Mouse (Mus musculus) T-helper 17 cell (primary cell): Measurements from ENCODE around the gene Tenm4.

Experiments
- in situ Hi-C, 2 experiments: fragments of 300-600 bp; cut with MboI, MseI; formaldehyde crosslinking; loops; 1 replicate in 1 of 2; 2 replicates in 1 of 2; pipeline ENCODE4 v1.15.1; 2025; ENCODE audit warnings: high pct_unique_total_duplicates in 2 of 2

Gene Tenm4

DNA sequence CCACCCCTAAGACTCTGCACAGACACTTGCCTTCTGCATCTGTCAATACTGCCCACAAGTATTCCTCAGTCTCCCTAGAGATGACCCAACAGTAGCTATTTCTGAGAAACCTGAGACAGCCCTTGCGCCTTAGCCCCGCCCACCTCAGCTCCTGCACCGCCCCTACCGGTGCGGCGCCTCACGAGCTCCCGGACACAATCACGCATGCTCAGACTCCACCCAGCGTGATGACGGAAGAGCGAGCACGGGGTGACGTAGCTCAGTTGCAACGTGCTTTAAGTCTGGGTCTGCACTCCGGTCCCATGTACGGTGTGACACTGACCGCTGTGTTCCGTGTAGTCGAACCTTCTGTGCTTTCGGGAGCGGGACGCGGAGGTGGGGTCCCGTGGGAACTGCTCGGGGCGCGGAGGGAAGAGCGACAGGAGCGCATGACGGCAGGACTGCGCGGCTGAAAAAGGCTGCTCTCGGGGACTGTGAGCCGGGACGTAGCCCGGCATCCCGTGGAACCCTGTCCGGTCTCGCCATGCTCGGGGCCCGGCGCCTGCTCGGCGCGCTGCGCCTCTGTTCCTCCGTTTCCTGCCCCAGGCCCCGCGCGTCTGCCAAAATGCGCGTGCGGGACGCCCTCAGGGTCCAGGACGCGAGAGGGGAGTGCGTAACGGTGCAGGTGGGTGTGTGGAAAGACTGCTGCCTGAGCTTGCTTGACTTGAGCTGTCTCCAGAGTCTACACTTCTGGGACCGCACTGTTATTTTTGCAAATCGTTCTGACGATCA lies 780.4 kb downstream of the Tenm4 start, which contains the start of gene Nars2:
Gene Nars2 (plus strand): TSS at position 225 of the 771 bp plus-strand sequence.
- in situ Hi-C loops: no loop called here

DNA sequence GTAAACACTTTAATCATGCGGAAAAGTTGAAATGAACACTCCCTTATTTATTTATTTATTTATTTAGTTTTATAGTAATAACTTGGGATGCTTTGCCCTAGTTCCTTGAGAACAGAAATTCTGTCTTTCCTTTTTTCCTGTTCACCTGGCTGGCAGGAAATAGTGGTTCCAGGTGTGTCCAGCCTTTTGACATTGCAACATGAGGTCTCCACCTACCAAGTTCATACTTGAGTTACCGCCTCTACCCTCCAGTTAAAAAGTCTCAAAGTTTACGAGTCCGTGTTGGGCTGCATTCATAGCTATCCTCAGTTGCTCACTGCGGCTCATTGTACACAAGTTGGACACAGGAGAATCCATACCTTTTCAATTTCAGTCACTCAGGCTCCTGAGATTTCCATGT lies 781.0 kb downstream of the Tenm4 start:
- in situ Hi-C loops: no loop called here

DNA sequence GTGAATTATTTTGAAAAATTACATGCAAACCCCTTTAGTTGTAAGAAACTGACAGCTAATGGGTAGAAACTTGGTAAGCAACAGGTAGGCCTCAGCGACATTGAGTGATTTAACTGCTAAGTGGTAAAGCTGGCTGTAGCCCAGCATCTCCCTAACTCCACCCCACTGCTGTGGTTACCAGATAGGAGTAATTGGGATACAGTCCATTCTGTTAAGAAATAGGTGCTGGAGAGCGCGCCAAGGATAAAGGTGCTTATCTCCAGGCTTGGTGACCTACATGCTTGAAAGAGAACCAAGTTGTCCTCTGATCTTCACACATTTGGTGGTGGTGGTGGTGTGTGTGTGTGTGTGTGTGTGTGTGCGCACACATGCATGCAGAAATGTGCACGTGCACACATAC lies 788.1 kb downstream of the Tenm4 start:
- in situ Hi-C loops: no loop called here
